Mouse (Mus musculus): ENCODE data around the gene Sidt1. TPM values are rescaled to one million over a fixed set of nuclear protein-coding genes. Genes with fewer than 3 reads are reported as not detected.

Sidt1 gene
- 0.42 and 0.71 TPM in 2 replicates for polyA plus RNA-seq (2016; fragmentation: Nextera tagmentation; extraction: Ambion mirVana)

DNA sequence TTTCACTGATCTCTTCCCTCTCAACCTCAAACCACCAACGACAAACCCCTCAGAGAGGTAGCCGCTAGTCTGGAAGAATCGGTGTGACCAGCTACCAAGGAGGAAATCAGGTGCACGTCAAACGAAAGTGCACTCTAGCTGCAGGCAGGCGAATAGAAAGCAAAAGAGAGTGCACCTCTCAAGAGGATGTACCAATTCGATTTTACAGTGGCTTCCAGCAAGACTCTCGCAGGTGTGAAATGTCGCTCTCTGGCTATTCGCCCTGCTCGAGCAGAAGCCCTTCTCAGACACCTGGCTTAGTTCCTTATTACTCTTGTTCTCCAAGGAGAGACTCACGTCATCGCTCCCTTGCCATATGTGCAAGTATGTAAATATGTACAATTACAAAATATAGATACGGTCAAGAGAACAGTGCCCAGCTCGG lies at the start of gene Sidt1:
Gene Sidt1 (minus strand): TSS at position 336 of the 424 bp plus-strand sequence.
- Histone ChIP-seq H3K36me3 (no peaks in the 10 kb centered on the region), H3K27ac (no peak within 1 kb of the TSS), H3K4me2 (replicated peaks) (peak within 1 kb of the TSS; percentile 83), H3K9me3 (replicated peaks) (no peaks in the 10 kb centered on the region), H3K4me1 (peaks cover 11% of the 10 kb centered on the region; the same call in 1 of the 2 replicates), H3K27me3 (peaks cover 35% of the 10 kb centered on the region), H3K9ac (peak within 1 kb of the TSS; percentile 58), H3K4me3 (peak within 1 kb of the TSS; percentile 51)
- no peak for ATAC-seq (ENCODE audit: low FRiP score)
- 8% methylated on average over 15 of the region's 15 CpGs for WGBS

DNA sequence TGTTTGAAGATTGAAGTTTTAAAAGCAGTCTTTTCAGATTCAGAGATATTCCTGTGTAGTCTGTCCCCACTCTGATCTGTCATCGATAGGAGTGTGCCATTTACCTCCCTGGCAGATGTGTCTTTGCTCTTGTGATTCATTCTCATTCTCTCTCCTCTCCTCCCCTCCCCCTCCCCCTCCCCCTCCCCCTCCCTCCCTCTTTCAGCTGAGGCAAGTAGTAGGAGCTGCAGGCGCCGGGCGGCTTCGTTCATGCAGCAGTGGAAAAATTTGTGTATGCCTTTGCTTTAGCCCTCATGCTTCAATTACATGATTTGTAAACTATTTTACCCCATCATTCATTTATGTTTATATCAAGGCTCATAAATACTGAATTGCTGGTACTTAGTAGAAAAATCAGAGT lies 48.6 kb upstream of the Sidt1 start:
- Histone ChIP-seq H3K9ac (no peak overlapping the region), H3K36me3 (peaks cover 19% of the 10 kb centered on the region), H3K4me3 (no peak overlapping the region), H3K4me2 (replicated peaks) (no peak overlapping the region), H3K4me1 (peaks cover 8% of the 10 kb centered on the region), H3K9me3 (replicated peaks) (no peaks in the 10 kb centered on the region), H3K27ac (no peak overlapping the region), H3K27me3 (no peaks in the 10 kb centered on the region)
- ATAC-seq (ENCODE audit: low FRiP score) = no peak; the same call in 1 of the 2 replicates
- 14% methylated on average over 5 of the region's 5 CpGs for WGBS

DNA sequence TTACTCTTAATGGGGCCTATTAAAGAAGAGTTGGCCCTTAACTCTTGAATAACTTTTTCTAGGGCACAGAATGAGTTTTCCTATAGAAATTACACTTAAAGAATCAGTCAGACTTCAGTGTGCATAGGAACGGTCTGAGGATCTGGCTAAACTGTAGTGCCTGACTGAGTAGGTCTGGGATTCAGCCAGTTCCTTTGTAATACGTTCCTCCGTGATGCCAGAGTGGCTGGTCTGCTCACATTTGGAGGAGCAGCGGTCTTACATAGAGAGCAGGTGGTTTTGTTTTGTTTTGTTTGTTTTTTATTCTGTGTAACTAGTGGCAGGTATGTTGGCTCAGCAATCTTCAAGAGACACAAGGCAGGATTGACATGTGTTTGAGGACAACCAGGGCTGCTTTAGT lies 47.0 kb upstream of the Sidt1 start:
- Histone ChIP-seq H3K27me3 (no peaks in the 10 kb centered on the region), H3K4me1 (peaks cover 8% of the 10 kb centered on the region), H3K36me3 (peaks cover 22% of the 10 kb centered on the region), H3K9me3 (replicated peaks) (no peaks in the 10 kb centered on the region), H3K4me3 (no peak overlapping the region), H3K27ac (no peak overlapping the region), H3K4me2 (replicated peaks) (no peak overlapping the region), H3K9ac (no peak overlapping the region)
- WGBS = 77% methylated on average over 4 of the region's 4 CpGs
- ATAC-seq (ENCODE audit: low FRiP score) = no peak

- no peak for ATAC-seq (ENCODE audit: low FRiP score)
- H3K36me3 ChIP-seq = peaks cover 34% of the 10 kb centered on the region
- 93% methylated on average over 4 of the region's 4 CpGs for WGBS
Measured at GRCm38 (mm10) chr16:44375459-44375858, 42.5 kb upstream of the Sidt1 start.

GRCm38 (mm10) chr16:44365522-44365921 lies 32.5 kb upstream of the Sidt1 start:
- 97% methylated on average over 7 of the region's 7 CpGs for WGBS
- no peaks in the 10 kb centered on the region for H3K4me1 ChIP-seq
- H3K4me3 ChIP-seq = no peak overlapping the region
- H3K9ac ChIP-seq = no peak overlapping the region
- peaks cover 19% of the 10 kb centered on the region for H3K36me3 ChIP-seq
- no peaks in the 10 kb centered on the region for H3K9me3 ChIP-seq (replicated peaks)
- no peak overlapping the region for H3K4me2 ChIP-seq (replicated peaks)
- no peak overlapping the region for H3K27ac ChIP-seq
- ATAC-seq (ENCODE audit: low FRiP score) = no peak
- no peaks in the 10 kb centered on the region for H3K27me3 ChIP-seq

More at GRCm38 (mm10) chr16:44375459-44375858, 42.5 kb upstream of the Sidt1 start:
- no peak overlapping the region for H3K27ac ChIP-seq
- no peak overlapping the region for H3K9ac ChIP-seq
- no peak overlapping the region for H3K4me2 ChIP-seq (replicated peaks)
- no peaks in the 10 kb centered on the region for H3K27me3 ChIP-seq
- no peak overlapping the region for H3K4me3 ChIP-seq
- no peaks in the 10 kb centered on the region for H3K9me3 ChIP-seq (replicated peaks)
- H3K4me1 ChIP-seq = no peaks in the 10 kb centered on the region

DNA sequence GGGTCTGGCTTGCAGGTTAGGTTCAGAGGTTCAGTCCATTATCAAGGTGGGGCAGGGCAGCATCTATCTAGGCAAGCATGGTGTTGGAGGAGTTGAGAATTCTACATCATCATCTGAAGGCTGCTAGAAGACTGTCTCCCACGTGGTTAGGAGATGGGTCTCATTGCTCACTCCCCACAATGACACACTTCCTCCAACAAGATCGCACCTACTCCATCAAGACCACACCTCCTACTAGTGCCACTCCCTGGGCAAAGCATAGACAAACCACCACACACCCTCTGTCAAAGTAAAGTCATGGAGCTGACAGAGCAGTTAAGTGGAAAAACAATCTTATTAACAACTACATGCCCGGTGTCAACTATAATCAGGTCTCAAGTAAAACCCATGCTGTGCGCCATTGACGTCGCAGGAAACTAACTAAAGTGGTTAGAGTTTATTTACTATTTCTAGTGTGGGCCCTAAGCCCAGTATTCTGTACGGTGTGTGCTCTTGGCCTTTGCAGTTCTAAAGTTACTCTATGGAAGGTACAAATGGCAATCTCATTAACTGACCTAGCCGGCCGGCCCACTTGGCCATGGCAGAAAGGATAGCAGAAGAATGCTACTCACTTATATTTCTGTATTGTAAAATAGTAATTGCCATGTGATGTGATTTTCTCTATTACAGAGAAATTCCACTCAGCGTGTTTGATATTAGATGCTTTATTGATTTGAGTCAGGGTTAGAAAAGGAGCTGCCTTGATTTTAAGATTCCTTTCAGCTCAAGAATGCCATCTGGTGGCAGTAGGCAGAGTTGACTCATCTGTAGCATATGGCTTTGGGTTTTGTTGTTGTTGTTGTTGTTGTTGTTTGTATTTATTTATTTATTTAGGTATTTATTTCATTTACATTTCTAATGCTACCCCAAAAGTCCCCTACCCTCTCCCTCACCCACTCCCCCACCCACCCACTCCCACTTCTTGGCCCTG lies 29.2 kb upstream of the Sidt1 start:
- no peak overlapping the region for H3K27ac ChIP-seq
- no peak overlapping the region for H3K9ac ChIP-seq
- H3K27me3 ChIP-seq = no peaks in the 10 kb centered on the region
- no peak overlapping the region for H3K4me3 ChIP-seq
- no peak for ATAC-seq (ENCODE audit: low FRiP score)
- 90% methylated on average over 10 of the region's 10 CpGs for WGBS
- H3K4me2 ChIP-seq (replicated peaks) = no peak overlapping the region
- H3K9me3 ChIP-seq (replicated peaks) = no peaks in the 10 kb centered on the region
- peaks cover 21% of the 10 kb centered on the region for H3K36me3 ChIP-seq
- no peaks in the 10 kb centered on the region for H3K4me1 ChIP-seq

DNA sequence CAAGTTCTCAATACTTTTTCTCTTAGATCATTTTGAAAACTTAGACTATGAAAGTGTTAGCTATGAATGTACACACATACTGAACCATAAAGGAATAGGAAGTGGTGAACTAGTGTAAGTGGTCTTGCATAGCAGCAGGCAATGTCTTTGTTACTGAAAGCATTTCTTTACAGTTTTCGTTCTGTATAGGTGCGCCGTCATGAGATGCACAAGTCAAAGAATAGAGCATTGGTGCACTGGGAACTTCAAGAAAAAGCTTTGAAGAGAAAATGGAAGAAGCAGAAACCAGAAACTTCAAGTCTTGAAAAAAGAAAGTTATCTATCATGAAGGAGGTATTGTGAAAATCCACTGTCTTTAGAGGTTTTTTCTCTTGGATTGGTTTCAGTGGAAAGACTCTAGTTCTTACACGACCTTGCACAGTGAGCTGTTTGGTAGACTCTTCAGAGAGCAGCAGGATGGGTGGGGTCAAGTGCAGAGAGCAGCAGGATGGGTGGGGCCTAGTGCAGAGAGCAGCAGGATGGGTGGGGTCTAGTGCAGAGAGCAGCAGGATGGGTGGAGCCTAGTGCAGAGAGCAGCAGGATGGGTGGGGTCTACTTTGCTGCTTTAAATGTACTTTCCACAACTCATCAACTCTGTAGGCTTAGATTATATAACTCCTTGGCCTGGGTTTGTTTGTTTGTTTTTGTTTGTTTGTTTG lies 24.7 kb upstream of the Sidt1 start:
- Histone ChIP-seq H3K4me2 (replicated peaks) (no peak overlapping the region), H3K27ac (no peak overlapping the region), H3K4me3 (no peak overlapping the region), H3K9ac (no peak overlapping the region), H3K36me3 (peaks cover 12% of the 10 kb centered on the region; the same call in 1 of the 2 replicates), H3K4me1 (no peaks in the 10 kb centered on the region), H3K9me3 (replicated peaks) (no peaks in the 10 kb centered on the region), H3K27me3 (no peaks in the 10 kb centered on the region)
- WGBS = 73% methylated on average over 4 of the region's 4 CpGs
- ATAC-seq (ENCODE audit: low FRiP score) = no peak

DNA sequence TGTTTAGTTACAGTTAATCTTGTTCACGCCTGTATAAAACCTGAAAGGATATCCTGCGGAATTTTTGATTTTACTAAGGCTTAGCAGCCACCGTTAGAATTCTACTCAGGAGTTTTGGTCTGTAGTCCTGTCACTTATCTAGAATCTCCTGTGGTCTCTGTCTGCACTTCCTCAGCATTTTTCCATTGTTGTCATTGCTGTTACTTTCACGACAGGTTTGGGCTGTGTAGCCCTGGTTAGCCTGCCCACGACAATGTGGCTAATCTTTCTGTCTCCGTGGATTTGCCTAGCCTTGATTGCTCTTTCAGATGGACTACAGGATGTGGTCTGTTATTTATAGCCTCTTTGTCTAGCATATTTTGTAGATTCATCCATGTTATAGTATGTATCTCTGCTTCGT lies 23.3 kb upstream of the Sidt1 start:
- Histone ChIP-seq H3K27me3 (no peaks in the 10 kb centered on the region), H3K27ac (no peak overlapping the region), H3K9ac (no peak overlapping the region), H3K4me2 (replicated peaks) (no peak overlapping the region), H3K4me1 (no peaks in the 10 kb centered on the region), H3K9me3 (replicated peaks) (no peaks in the 10 kb centered on the region), H3K36me3 (peaks cover 10% of the 10 kb centered on the region; the same call in 1 of the 2 replicates), H3K4me3 (no peak overlapping the region)
- WGBS = 85% methylated on average over 7 of the region's 7 CpGs
- ATAC-seq (ENCODE audit: low FRiP score) = no peak

DNA sequence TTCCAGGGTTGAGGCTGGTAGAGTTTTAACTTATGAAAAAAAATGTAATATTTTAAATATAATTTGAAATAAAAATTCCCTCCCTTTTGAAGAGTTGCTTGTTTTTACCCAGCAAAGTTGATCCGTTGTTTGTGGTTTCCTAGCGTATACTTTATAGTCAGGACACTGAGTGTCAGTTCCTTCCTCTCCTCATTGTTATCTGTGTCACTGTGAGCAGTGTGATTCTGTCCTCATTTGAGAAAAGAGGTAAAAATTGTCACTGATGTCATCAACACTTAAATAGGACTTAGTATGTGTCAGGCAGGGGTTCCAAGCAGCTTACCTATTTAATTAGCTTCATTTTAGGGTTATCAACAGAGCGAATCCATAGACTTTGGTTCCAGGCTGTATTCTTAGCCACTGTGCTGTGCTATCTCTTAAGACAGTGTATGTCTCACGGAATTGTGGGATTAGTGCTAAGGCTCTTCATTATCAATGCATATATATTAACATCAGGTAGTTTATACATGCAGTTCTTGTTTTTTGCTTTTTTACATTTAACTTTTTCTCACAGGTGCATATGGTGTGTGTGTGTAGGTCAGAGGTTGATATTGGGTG lies 16.9 kb upstream of the Sidt1 start:
- 88% methylated on average over 4 of the region's 4 CpGs for WGBS
- no peak overlapping the region for H3K4me2 ChIP-seq (replicated peaks)
- no peak overlapping the region for H3K27ac ChIP-seq
- H3K27me3 ChIP-seq = no peaks in the 10 kb centered on the region
- H3K9me3 ChIP-seq (replicated peaks) = no peaks in the 10 kb centered on the region
- peaks cover 8% of the 10 kb centered on the region for H3K4me1 ChIP-seq
- H3K9ac ChIP-seq = no peak overlapping the region
- ATAC-seq (ENCODE audit: low FRiP score) = no peak
- H3K4me3 ChIP-seq = no peak overlapping the region
- H3K36me3 ChIP-seq = no peaks in the 10 kb centered on the region

- under 1% methylated on average over 63 of the region's 67 CpGs for WGBS
- Histone ChIP-seq H3K27me3 (no peaks in the 10 kb centered on the region), H3K9ac (peak within 1 kb of the TSS; percentile 78), H3K27ac (peak within 1 kb of the TSS; percentile 87), H3K4me2 (replicated peaks) (peak within 1 kb of the TSS; percentile 73), H3K9me3 (replicated peaks) (no peaks in the 10 kb centered on the region), H3K4me1 (peaks cover 8% of the 10 kb centered on the region), H3K4me3 (peak within 1 kb of the TSS; percentile 87), H3K36me3 (no peaks in the 10 kb centered on the region)
- ATAC-seq (ENCODE audit: low FRiP score) = peak; percentile 100
Measured at GRCm38 (mm10) chr16:44347071-44347901, 14.3 kb upstream of the Sidt1 start, which contains the start of gene Spice1. Gene Spice1 (plus strand): TSS chr16:44347121.

DNA sequence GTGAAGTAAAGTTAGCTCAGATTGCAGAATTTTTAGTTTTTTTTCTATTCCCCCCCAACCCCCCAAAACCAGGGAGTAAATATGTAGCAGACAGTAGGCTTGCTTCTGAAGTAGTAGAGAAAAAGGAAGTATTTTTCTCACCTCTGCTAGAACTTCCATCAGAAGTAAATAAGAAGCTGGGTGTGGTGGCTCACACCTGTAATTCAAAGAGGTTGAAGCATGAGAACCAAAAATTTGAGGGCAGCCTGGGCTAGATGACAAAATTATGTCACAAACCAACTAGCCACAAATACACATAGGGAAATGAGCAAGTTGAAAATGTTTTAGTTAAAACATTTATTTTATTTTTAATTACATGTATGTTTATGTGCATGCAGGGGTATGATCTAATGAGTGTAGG lies 4.5 kb upstream of the Sidt1 start:
- no peak overlapping the region for H3K27ac ChIP-seq
- H3K9me3 ChIP-seq (replicated peaks) = no peaks in the 10 kb centered on the region
- H3K9ac ChIP-seq = no peak overlapping the region
- no peaks in the 10 kb centered on the region for H3K36me3 ChIP-seq
- H3K4me2 ChIP-seq (replicated peaks) = no peak overlapping the region
- no peak for ATAC-seq (ENCODE audit: low FRiP score)
- peaks cover 6% of the 10 kb centered on the region; the same call in 1 of the 2 replicates for H3K4me1 ChIP-seq
- H3K4me3 ChIP-seq = no peak overlapping the region
- peaks cover 15% of the 10 kb centered on the region for H3K27me3 ChIP-seq

All from hindbrain, embryonic 12.5 days (tissue).